Mouse (Mus musculus) hindbrain, postnatal 0 days (tissue): ENCODE measurements at regions not wholly inside any gene's neighbourhood (a gene's known extent, or its start where the extent isn't known, plus 50 kb on each side); places are given as distances from the start of the nearest gene placed in this dataset.

Experiments used
- ATAC-seq: fragments of 200-750 bp; cut with Nextera tagmentation; 2 replicates; pipeline ENCODE4 v1.8.0; 2017; ENCODE audit warnings: mild to moderate bottlenecking, moderate TSS enrichment, moderate library complexity
- DNase-seq: peaks from one replicate; pipeline ENCODE4 v3.0.0-alpha.2; 2015; ENCODE audit warnings: low spot score
- H3K27ac ChIP-seq: fragments of 300-500 bp; sonication (generic); 2 replicates; pipeline ENCODE4 v1.5.1; 2014; ENCODE audit warnings: mild to moderate bottlenecking
- H3K27me3 ChIP-seq: fragments of 300-500 bp; sonication (generic); 2 replicates; pipeline ENCODE4 v1.6.1; 2014; ENCODE audit warnings: low read length, mixed read lengths; ENCODE audit not compliant: insufficient read depth
- H3K36me3 ChIP-seq: fragments of 300-500 bp; sonication (generic); 2 replicates; pipeline ENCODE4 v1.6.1; 2014; ENCODE audit warnings: low read length, mixed read lengths; ENCODE audit not compliant: insufficient read depth
- H3K4me1 ChIP-seq: fragments of 300-500 bp; sonication (generic); 2 replicates; pipeline ENCODE4 v1.6.1; 2014; ENCODE audit warnings: antibody characterized with exemption, low read length, mixed read lengths; ENCODE audit not compliant: insufficient read depth
- H3K4me2 ChIP-seq: fragments of 300-500 bp; sonication (generic); 2 replicates; pipeline ENCODE4 v1.6.1; 2014; ENCODE audit warnings: low read depth, mild to moderate bottlenecking, low read length, moderate library complexity, mixed read lengths
- H3K4me3 ChIP-seq: fragments of 300-500 bp; sonication (generic); 2 replicates; pipeline ENCODE4 v1.5.1; 2014; ENCODE audit warnings: low read length
- H3K9ac ChIP-seq: fragments of 300-500 bp; sonication (generic); replicated peaks from 2 replicates; pipeline ENCODE4 v1.6.1; 2014; ENCODE audit warnings: mild to moderate bottlenecking, low read length, moderate library complexity, mixed read lengths
- H3K9me3 ChIP-seq: fragments of 300-500 bp; sonication (generic); 2 replicates; pipeline ENCODE4 v1.6.1; 2016; ENCODE audit warnings: low read length, mixed read lengths
- CTCF ChIP-seq: IDR thresholded peaks from 2 replicates; pipeline ENCODE4 v1.5.1; 2016; ENCODE audit warnings: antibody characterized with exemption, control low read depth, low read depth
- WGBS: fragments of 180-500 bp; shearing (Covaris S2); extraction: QIAGEN DNeasy Blood & Tissue Kit; methylation state at CpG from one replicate; pipeline ENCODE4 v1.1.7; 2014; 5-methylcytosine and 5-hydroxymethylcytosine counted together

- Histone ChIP-seq H3K4me1 (no peaks in the 10 kb centered on the region), H3K4me2 (no peak overlapping the region), H3K27ac (no peak overlapping the region), H3K9me3 (no peaks in the 10 kb centered on the region), H3K36me3 (no peaks in the 10 kb centered on the region), H3K9ac (no peak overlapping the region), H3K27me3 (no peaks in the 10 kb centered on the region), H3K4me3 (no peak overlapping the region)
- ATAC-seq (no peak), DNase-seq (no peak)
- TF ChIP-seq CTCF = no peak
- WGBS = 49% methylated on average over 2 of the region's 2 CpGs
These were observed 1050.0 kb upstream of the Pabpc4l start for GRCm38 (mm10) chr3:47498016-47498415.

- H3K36me3 ChIP-seq = no peaks in the 10 kb centered on the region
- H3K27me3 ChIP-seq = no peaks in the 10 kb centered on the region
- H3K27ac ChIP-seq = no peak overlapping the region
- H3K4me3 ChIP-seq = no peak overlapping the region
- ATAC-seq (no peak), DNase-seq (no peak)
- TF ChIP-seq CTCF = no peak
- H3K9ac ChIP-seq = no peak overlapping the region
- no peaks in the 10 kb centered on the region for H3K4me1 ChIP-seq
- H3K9me3 ChIP-seq = no peaks in the 10 kb centered on the region
- H3K4me2 ChIP-seq = no peak overlapping the region
- 79% methylated on average over 1 of the region's 1 CpGs for WGBS
These were observed 1023.3 kb upstream of the Pabpc4l start for GRCm38 (mm10) chr3:47471286-47471685.

GRCm38 (mm10) chr3:47469860-47470259 lies 1021.8 kb upstream of the Pabpc4l start:
- no peak overlapping the region for H3K27ac ChIP-seq
- TF ChIP-seq CTCF = no peak
- WGBS = 48% methylated on average over 2 of the region's 2 CpGs
- no peaks in the 10 kb centered on the region for H3K9me3 ChIP-seq
- no peak for ATAC-seq
- no peak overlapping the region for H3K4me3 ChIP-seq
- H3K27me3 ChIP-seq = no peaks in the 10 kb centered on the region
- no peaks in the 10 kb centered on the region for H3K4me1 ChIP-seq
- no peak for DNase-seq
- H3K36me3 ChIP-seq = no peaks in the 10 kb centered on the region
- H3K9ac ChIP-seq = no peak overlapping the region
- no peak overlapping the region for H3K4me2 ChIP-seq

- WGBS = 33% methylated on average over 1 of the region's 1 CpGs
- no peaks in the 10 kb centered on the region for H3K36me3 ChIP-seq
- H3K27ac ChIP-seq = no peak overlapping the region
- ATAC-seq (no peak), DNase-seq (peak; percentile 3)
- no peak overlapping the region for H3K4me2 ChIP-seq
- no peak overlapping the region for H3K9ac ChIP-seq
- no peaks in the 10 kb centered on the region for H3K4me1 ChIP-seq
- H3K4me3 ChIP-seq = no peak overlapping the region
- H3K27me3 ChIP-seq = no peaks in the 10 kb centered on the region
- no peaks in the 10 kb centered on the region for H3K9me3 ChIP-seq
- TF ChIP-seq CTCF = no peak
These were observed 1015.5 kb upstream of the Pabpc4l start for GRCm38 (mm10) chr3:47463556-47463955.

- no peak for TF ChIP-seq CTCF
- no peak overlapping the region for H3K27ac ChIP-seq
- no peaks in the 10 kb centered on the region for H3K4me1 ChIP-seq
- H3K4me2 ChIP-seq = no peak overlapping the region
- H3K36me3 ChIP-seq = no peaks in the 10 kb centered on the region
- H3K9me3 ChIP-seq = no peaks in the 10 kb centered on the region
- H3K4me3 ChIP-seq = no peak overlapping the region
- H3K27me3 ChIP-seq = no peaks in the 10 kb centered on the region
- 59% methylated on average over 2 of the region's 2 CpGs for WGBS
- no peak overlapping the region for H3K9ac ChIP-seq
- no peak for ATAC-seq
- DNase-seq = no peak
These were observed 1002.0 kb upstream of the Pabpc4l start for GRCm38 (mm10) chr3:47450026-47450425.

DNA sequence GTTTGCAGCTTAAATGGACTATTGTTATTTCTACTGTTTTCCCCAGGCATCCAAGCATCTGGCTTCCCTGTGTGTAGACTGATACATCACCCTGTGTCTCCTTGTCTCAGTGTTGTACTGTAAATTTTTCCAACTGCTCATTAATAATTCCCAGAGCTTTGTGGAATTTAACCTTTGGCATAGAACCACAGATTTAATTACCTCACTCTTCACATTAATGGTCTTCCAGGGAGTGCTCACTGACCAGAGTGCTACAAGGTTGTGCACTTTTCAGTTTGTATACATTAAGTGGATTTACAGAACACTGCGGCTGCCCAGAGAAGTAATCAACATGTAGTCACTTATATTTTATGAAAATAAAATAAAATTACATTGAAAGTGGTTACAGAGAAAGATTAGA lies 992.4 kb upstream of the Pabpc4l start:
- no peaks in the 10 kb centered on the region for H3K36me3 ChIP-seq
- H3K27ac ChIP-seq = no peak overlapping the region
- no peak overlapping the region for H3K4me3 ChIP-seq
- DNase-seq (no peak), ATAC-seq (no peak)
- no peak overlapping the region for H3K9ac ChIP-seq
- no peaks in the 10 kb centered on the region for H3K9me3 ChIP-seq
- H3K27me3 ChIP-seq = no peaks in the 10 kb centered on the region
- H3K4me2 ChIP-seq = no peak overlapping the region
- no peaks in the 10 kb centered on the region for H3K4me1 ChIP-seq
- WGBS = 79% methylated on average over 1 of the region's 1 CpGs
- TF ChIP-seq CTCF = no peak

DNA sequence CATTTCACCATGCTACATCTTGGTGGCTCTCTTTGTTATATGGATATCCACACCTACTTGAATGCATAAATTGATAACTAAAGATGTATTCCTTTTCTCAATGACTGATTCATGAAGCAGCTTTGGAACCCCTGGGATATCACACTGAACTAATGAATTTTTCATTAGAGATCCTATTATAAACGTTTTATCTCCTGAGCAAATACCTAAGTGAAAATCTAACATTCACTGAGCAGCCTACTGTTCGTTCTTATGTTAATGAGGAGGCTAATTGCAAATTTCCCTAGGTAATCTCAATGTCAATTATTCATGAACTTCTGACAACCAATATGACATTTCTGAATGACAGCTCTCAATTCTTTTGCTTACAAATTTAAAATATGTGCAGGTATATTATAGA lies 987.5 kb upstream of the Pabpc4l start:
- DNase-seq (no peak), ATAC-seq (no peak)
- no peak overlapping the region for H3K27ac ChIP-seq
- no peaks in the 10 kb centered on the region for H3K9me3 ChIP-seq
- 30% methylated on average over 2 of the region's 2 CpGs for WGBS
- H3K4me2 ChIP-seq = no peak overlapping the region
- H3K4me3 ChIP-seq = no peak overlapping the region
- no peaks in the 10 kb centered on the region for H3K36me3 ChIP-seq
- H3K4me1 ChIP-seq = no peaks in the 10 kb centered on the region
- no peak overlapping the region for H3K9ac ChIP-seq
- TF ChIP-seq CTCF = no peak
- no peaks in the 10 kb centered on the region for H3K27me3 ChIP-seq
